Mouse (Mus musculus) lung, postnatal 14 days (tissue): ENCODE data around the gene Nmt2.

ENCODE experiments used
- DNase-seq: peaks from one replicate; pipeline ENCODE4 v3.0.0; 2021

Nmt2 gene

DNA sequence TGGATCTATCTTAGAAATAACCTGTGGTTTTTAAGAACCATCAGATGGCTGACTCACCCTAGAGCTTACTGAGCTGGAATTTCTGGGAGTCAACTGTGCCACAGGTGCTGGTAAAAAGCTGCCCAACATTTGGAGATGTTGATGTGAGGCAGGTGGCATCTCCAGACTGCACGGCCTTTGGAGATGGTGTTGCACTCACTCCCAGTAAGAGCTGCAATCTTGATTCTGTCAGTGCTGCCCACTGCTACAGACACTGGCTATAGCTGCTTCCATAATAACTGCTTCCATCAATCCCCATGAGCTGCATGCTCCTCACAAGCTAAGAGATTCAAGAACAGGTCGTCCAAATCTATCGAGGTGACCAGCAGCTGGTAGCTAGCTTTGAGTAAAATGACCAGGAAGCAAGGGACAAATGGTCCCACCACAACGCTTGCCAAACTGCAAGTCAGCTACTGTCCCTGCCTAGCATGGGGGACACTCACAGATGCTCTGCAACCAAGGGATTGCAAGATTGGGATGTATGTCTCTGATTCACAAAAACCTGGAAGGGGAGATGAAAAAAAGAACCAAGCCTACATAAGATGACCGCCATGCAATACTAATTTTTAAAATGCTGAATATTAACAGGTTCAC lies 47.2 kb downstream of the Nmt2 start:
- no peak for DNase-seq

DNA sequence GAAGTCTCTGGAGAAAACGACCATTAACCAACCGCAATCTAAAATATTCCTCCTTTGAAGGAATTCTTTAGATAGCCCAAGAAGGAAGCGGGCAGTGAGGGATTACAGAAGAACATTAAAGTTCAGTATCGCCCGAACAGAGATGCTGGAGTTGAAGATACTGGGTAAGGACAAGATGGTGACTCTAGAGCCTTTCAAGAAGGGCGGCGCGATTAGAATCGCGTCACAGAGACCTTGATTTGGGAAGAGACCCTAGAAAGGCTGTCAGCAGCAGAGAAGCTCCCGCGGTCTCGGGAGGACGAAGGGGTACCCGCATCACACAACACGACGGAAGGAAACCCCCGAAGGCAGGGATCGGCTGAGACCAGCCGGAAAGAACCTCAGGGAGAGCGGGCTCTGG lies 48.0 kb downstream of the Nmt2 start:
- no peak for DNase-seq

DNA sequence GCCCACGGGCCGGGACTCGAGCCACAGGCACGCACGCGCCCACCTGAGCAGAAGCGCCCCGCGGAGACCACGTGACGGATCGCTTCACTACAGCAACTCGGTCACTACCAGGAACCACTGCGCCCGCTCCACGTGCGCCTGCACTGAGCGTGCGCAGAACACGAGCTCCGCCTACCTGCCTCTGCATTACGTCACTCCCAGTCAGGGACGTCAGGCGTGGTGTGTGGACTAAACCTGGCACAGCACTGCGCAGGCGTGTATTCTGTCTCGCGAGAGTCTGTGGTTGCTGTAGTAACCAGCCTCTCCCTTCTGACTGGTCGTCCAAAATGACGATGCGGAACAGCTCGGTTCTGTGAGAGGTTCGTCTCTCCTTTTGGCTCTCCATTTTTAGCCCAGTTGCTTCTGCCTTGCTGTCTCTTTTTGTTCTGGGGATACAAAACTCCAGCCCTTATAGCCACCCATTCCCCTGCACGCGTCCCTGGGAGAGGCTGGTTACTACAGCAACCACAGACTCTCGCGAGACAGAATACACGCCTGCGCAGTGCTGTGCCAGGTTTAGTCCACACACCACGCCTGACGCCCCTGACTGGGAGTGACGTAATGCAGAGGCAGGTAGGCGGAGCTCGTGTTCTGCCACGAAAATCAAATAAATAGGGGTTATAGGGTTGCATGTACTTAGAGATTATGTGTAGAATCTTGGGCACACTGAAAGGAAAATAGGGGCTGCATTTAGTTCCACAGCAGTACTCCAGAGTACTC lies 48.7 kb downstream of the Nmt2 start, which contains the start of gene Rpp38:
TSS of gene Rpp38 (minus strand) at position 160 of the 759 bp plus-strand sequence.
- peak; percentile 97 for DNase-seq

DNA sequence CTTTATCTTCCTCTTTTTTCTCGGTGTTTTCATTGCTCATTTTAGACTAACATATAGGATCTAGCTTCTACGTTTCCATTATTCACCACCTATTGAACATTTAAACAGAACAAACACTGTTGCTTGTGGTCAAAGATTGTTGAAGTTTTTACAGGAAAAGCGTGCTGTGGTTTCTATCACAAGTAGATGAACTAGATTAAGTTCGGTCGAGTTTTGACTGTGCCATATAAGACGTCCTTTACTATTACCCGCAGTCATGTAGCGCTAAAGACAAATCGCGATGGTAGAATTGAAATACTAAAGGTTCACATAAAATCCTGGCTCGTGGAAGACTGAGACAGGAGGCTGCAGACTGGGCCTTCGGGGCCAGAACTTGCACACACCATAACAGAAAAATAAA lies 49.7 kb downstream of the Nmt2 start:
- DNase-seq: no peak

DNA sequence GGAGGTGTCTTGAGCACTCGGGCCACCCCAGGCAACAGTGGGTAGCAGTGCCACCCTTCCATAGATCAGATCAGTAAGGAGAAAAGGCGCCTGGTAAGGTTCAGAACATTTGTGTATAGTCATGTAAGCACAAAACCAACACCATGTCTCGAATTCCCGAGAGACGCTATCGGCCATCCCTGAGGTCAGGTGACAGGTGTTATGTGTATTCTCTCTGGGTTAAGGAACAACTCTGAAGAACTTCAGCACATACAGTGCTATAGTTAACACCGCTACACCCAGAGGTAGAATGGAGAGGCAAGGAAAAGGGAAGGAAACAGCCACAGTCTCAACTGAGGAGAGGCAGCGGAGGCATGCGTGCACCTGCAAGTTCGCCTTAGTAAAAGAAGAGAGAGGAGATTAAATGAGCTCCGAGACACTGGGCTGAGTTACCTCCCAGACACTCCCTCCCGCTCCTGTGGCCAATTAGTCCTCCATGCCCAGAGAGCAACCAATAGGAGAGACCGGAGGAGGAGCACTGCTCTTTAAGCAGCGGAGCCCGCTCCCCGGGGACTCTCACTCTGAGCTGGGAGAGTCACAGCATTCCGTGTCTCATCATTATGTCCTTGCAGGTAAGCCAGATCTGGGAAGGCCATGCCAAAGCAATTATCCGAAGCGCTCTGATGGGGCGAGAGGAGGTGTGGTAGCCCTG lies 51.7 kb downstream of the Nmt2 start, which contains the start of gene Acbd7:
TSS of gene Acbd7 (plus strand) at position 558 of the 691 bp plus-strand sequence.
- peak; percentile 45 for DNase-seq

DNA sequence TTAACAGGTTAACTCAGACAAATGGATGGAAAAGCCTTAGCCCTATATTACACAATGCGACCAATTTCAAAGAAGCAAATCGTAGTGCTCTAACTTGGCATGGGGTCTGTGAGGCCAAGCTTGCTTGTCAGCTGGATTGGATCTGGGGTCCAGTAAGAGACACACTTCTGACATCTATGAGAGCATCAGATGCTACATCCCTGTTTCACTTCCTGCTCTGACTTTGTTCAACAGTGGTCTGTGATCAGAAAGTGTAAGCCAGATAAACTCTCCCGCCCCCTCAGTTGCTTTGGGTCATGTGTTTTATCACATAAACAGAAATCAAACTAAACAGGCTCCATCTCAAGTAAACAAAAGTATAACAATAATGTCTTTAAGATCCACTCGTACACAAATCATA lies 64.4 kb downstream of the Nmt2 start:
- DNase-seq: no peak

DNA sequence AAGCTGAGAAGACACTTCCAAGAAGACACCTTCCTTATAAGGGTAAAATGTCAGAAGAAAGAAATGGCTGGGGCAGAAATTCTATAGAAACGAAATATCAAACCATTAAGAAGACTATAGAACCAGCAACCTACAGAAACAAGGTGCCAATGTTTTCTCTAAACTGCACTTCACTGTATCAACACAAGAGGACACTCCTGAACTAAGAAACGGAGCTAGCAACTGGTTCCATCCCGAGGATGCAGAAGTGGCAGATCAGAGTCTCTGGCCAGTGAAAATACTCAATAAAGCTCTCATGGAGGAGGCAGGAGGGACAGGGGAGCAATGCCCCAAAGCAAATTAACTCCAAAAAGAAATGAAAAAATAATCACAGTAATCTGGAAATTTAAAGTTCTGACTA lies 64.9 kb downstream of the Nmt2 start:
- no peak for DNase-seq

DNA sequence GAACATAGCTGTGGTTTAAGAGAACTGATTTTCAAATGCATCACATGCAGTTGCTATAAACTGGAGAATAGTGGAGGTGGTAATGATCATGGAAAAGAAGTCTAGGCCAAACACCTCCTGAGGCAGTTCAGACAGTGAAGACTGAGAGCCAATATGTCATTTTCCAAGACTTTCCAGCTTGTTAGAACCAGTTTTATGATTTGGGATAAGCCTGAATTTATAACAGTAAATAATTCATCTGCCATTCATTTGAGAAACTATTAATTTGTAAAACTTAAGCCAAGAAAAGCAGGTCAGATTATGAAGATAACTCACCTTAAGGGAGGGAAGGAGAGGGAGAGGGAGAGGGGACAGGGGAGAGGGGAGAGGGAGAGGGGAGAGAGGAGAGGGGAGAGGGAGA lies 69.1 kb downstream of the Nmt2 start:
- no peak for DNase-seq

DNA sequence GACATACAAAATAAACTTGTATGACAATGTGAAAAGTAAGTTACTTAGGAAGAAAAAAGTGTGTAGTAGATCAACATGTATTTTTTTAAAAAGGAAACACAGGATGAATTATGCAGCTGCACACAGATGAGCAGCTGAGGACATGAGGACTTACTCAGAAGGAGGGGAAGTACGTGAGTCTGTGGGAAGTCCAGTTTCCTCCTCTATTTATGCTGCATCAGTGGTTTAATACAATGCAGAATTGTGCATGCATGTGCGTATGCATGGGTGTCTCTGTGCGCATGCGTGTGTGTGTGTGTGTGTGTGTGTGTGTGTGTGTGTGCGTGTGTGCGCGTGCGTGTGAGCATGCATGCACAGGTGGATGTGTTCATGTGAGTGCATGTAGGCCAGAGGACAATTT lies 71.8 kb downstream of the Nmt2 start:
- DNase-seq: no peak

DNA sequence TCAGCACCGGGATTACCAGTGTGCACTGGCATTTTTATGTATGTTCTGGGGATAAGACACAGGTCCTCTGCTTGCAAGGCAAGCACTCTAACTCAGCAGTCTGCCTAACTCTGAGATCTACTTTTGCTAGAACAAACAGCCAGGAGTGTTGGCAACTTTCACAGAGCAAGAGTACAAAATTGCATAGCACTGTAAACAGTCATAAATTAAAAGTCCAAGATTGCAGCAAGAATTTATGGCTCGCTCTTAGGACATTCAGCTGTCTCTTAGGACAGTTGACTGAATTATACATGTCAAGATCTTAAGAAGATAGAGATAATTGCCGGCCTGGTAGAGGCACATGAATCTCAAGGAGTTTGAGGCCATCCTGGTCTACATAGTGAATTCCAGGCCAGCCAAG lies 72.3 kb downstream of the Nmt2 start:
- DNase-seq: no peak

DNA sequence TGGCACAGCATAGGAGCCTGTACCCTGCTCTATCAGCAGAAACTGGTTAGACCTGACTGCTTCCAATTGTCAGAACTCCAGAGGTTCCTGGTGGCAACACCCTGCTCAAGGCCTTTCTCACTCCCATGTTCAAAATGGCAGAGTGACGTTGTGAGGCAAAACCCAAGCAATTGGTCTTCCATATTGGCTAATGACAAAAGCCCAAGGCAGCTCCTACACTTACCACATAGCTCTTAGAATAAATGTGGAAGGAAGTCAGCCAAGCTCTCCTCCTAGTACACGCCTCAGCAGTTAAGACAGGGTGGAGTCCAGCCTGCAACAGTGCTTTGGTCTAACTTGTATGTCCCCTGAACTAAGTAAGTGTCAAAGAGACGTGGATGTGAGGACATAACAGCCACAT lies 73.9 kb downstream of the Nmt2 start:
- DNase-seq: no peak

DNA sequence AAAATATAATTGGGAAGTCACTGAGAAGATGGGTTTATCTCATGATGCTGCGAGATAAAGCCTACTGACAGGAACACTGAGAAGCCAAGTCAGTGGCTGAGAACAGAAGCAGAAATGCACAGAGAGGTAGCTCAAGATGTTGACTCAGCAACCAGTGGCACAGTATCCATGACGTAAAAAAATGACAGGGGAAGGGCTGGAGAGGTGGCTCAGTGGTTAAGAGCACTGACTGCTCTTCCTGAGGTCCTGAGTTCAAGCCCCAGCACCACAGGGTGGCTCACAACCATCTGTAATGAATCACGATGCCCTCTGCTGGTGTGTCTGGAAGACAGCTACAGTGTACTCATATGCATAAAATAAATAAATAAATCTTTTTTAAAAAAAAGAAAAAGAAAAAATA lies 77.1 kb downstream of the Nmt2 start:
- no peak for DNase-seq

DNA sequence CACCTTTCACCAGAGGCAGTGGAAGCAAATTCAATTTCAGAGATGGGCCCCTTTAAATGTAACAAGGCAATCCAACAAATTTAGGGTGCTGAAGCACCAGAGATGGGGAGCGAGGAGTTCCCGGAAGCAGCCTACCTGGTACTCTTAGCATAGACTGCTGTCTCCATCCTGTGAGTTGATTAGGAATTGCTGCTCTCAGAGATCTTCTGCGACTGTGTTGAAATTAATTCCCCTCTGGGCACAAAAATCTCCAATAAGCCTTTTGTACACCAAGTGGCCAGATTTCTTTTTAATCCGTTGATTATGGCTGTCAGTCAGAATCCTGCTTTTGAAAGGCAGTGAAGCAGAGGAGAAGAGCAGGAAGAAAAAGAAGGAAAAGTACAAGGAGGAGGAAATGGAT lies 81.1 kb downstream of the Nmt2 start:
- no peak for DNase-seq
